8 mouse cellular contexts compared by ENCODE assay signal in the genomic region with DNA sequence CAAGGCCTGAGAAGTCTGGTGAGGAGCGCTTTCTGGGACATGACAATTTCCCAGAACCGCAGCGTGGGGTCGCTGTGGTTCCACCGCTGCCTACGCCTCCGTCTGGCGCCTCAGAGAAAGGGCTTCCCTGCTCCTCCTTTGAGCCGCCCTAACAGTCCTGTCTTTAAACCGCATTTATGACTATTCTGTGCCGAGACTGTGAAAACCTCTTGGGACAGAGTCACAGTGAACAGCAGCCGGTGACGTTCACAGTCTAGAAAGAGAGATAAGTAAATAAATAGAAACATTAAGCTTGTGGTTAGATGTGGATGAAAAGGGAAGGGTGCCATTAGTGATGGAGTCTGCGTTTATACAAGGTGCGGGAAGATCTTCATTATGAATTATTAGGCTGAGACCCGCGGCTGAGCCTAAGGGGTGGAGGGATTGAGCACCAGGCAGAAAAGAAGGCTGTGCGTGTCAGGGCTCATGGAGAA. TPM values are rescaled to one million over a fixed set of nuclear protein-coding genes. Genes with fewer than 3 reads are reported as not detected.
A peak's percentile ranks its signal among the peaks of the same experiment; 100 is the strongest.
DNase-seq lines count a peak whose midpoint lies in the region; ATAC-seq lines count a peak whose summit lies in the region.

No protein-coding gene starts in this region.

- H3K4me2 ChIP-seq in stomach, embryonic 14.5 days (replicated peaks; ENCODE audit: low read depth, low read length), result peak overlapping the region; percentile 47

- DNase-seq in A20 (ENCODE audit: low read depth, low spot score), result peak; percentile 64
- peak; percentile 57 to 59 for DNase-seq in adrenal gland, adult 18-20 months (ENCODE audit: low spot score in 2 of 2)
- peak; percentile 87 for DNase-seq in embryo, embryonic 10.5 days (ENCODE audit: low spot score)
- DNase-seq in kidney, adult 8-10 months, result peak; percentile 16 to 42
- DNase-seq in liver, result peak; percentile 74

- H3K27ac ChIP-seq in stomach, embryonic 14.5 days (ENCODE audit: low read length), result no peak overlapping the region

- peak overlapping the region; percentile 20; the same call in 1 of the 2 replicates for H3K4me3 ChIP-seq in stomach, embryonic 14.5 days (ENCODE audit: low read depth, low read length)

- WGBS in stomach, embryonic 14.5 days, result 6% methylated on average over 18 of the region's 18 CpGs

- no peaks in the 10 kb centered on the region for H3K36me3 ChIP-seq in stomach, embryonic 14.5 days (ENCODE audit: control insufficient read depth, insufficient read depth, low read length)

- peak; percentile 91 for ATAC-seq in granulocyte monocyte progenitor cell, adult 5-6 weeks (replicated peaks; ENCODE audit: poor library complexity, severe bottlenecking)
- ATAC-seq in monocyte, adult 5-6 weeks (replicated peaks; ENCODE audit: insufficient number of reproducible peaks, low FRiP score, low TSS enrichment, poor library complexity, severe bottlenecking), result peak; percentile 68
- ATAC-seq in stomach, embryonic 14.5 days (ENCODE audit: insufficient number of reproducible peaks, insufficient read depth, low FRiP score, low read depth), result 0 out of 2 replicates have a peak, but pooled peaks have one; percentile 44

- no peak overlapping the region; the same call in 1 of the 2 replicates for H3K9ac ChIP-seq in stomach, embryonic 14.5 days (replicated peaks; ENCODE audit: low read depth, low read length)

- peaks cover 2% of the 10 kb centered on the region; the same call in 1 of the 2 replicates for H3K4me1 ChIP-seq in stomach, embryonic 14.5 days (ENCODE audit: control insufficient read depth, insufficient read depth, low read length)

- H3K27me3 ChIP-seq in stomach, embryonic 14.5 days (ENCODE audit: control insufficient read depth, insufficient read depth, low read length), result no peaks in the 10 kb centered on the region

- no peaks in the 10 kb centered on the region for H3K9me3 ChIP-seq in stomach, embryonic 14.5 days (ENCODE audit: control insufficient read depth, low read depth, low read length)

RNA-seq across cellular contexts. Expression of gene Ssx2ip, which starts 59.1 kb away (rescaled TPM):
- 1 to 10 TPM; 6.4 to 6.6 TPM for total RNA-seq in adrenal gland, adult 18-20 months (2021)
- total RNA-seq in granulocyte monocyte progenitor cell, adult 5-6 weeks (2014; fragmentation: Nextera tagmentation), result 7.6 and 13.9 TPM in 2 replicates
- total RNA-seq in granulocyte monocyte progenitor cell, adult 5-6 weeks (2017), result 17.7 and 19.8 TPM in 2 replicates
- 1.3 to 10.4 TPM (median 2.9 TPM) in 3 replicates for total RNA-seq in monocyte, adult 5-6 weeks (2017)
- 24.0 and 28.2 TPM in 2 replicates for polyA plus RNA-seq in stomach, embryonic 14.5 days (2014; fragmentation: Nextera tagmentation; extraction: Ambion mirVana)

Comparison
In these comparisons a context has a peak if more than half of its experiments do, and no peak if none do; other contexts are left out.
1. DNase-seq: peak in every context shown above with its lines; median percentile 87 in embryo, embryonic 10.5 days; 74 in liver; 64 in A20; 58 in adrenal gland, adult 18-20 months; 29 in kidney, adult 8-10 months.